Mouse (Mus musculus): ENCODE data around the gene Ak2.

- no peak for TF ChIP-seq CTCF (IDR thresholded peaks at IDR 0.05; ENCODE audit: control insufficient read depth, insufficient read depth, insufficient read length)
- no peak for TF ChIP-seq MAX (IDR thresholded peaks at IDR 0.05)
- TF ChIP-seq MYOD1 (IDR thresholded peaks at IDR 0.05; ENCODE audit: control insufficient read depth, insufficient read length, low read depth) = no peak
- no peak for TF ChIP-seq CEBPB (IDR thresholded peaks at IDR 0.05; ENCODE audit: low read depth)
- no peak for TF ChIP-seq MYOG (IDR thresholded peaks at IDR 0.05; ENCODE audit: control insufficient read depth, extremely low read depth, insufficient read length)
Measured at GRCm38 (mm10) chr4:128988911-128989310, 2.8 kb upstream of the Ak2 start.

Measured in C2C12 (cell line).